Mouse (Mus musculus) testis, adult 2 months (tissue): Measurements from ENCODE around the gene Plekhj1. TPM values are rescaled to one million over a fixed set of nuclear protein-coding genes. Genes with fewer than 3 reads are reported as not detected.

Source experiments
- H3K27ac ChIP-seq: fragments of 200-500 bp; 2 replicates; pipeline ENCODE4 v1.5.1; 2012; ENCODE audit warnings: low read depth, low read length; ENCODE audit not compliant: control insufficient read depth, insufficient read depth
- H3K27me3 ChIP-seq: fragments of 200-500 bp; 2 replicates; pipeline ENCODE4 v1.6.1; 2012; ENCODE audit warnings: mild to moderate bottlenecking, low read length, moderate library complexity; ENCODE audit not compliant: control insufficient read depth, insufficient read depth
- H3K36me3 ChIP-seq: fragments of 200-500 bp; 2 replicates; pipeline ENCODE4 v1.6.1; 2012; ENCODE audit warnings: mild to moderate bottlenecking, low read length; ENCODE audit not compliant: control insufficient read depth, insufficient read depth
- H3K4me1 ChIP-seq: fragments of 200-500 bp; 2 replicates; pipeline ENCODE4 v1.6.1; 2012; ENCODE audit warnings: low read length; ENCODE audit not compliant: control insufficient read depth, insufficient read depth
- H3K4me3 ChIP-seq: fragments of 200-500 bp; 2 replicates; pipeline ENCODE4 v1.5.1; 2012; ENCODE audit warnings: low read depth, mild to moderate bottlenecking, low read length, moderate library complexity, mixed read lengths; ENCODE audit not compliant: control insufficient read depth
- CTCF ChIP-seq: fragments of 200-500 bp; IDR thresholded peaks from 2 replicates; pipeline ENCODE4 v1.5.1; 2012; ENCODE audit warnings: low read depth, mild to moderate bottlenecking, inconsistent platforms, low read length, moderate library complexity; ENCODE audit not compliant: control insufficient read depth, insufficient read depth, insufficient replicate concordance
- POLR2A ChIP-seq: fragments of 200-500 bp; IDR thresholded peaks from 2 replicates; pipeline ENCODE4 v1.6.1; 2012; ENCODE audit warnings: low read depth, mild to moderate bottlenecking, inconsistent platforms, low read length, moderate library complexity; ENCODE audit not compliant: control insufficient read depth
- polyA plus RNA-seq: library from polyadenylated mRNA; depleted of rRNA; stranded (reverse); fragments of >200 nt; gene quantifications from 2 replicates; pipeline ENCODE4 v1.2.3, GENCODE M21; 2012

The Plekhj1 gene
- polyA plus RNA-seq, 1 experiment = 41.4 TPM

GRCm38 (mm10) chr10:80808099-80808984 lies 9.9 kb upstream of the Plekhj1 start:
- H3K27me3 ChIP-seq = no peaks in the 10 kb centered on the region
- no peaks in the 10 kb centered on the region; the same call in 1 of the 2 replicates for H3K36me3 ChIP-seq
- H3K27ac ChIP-seq = peak overlapping the region; percentile 55
- peaks cover 39% of the 10 kb centered on the region for H3K4me1 ChIP-seq
- H3K4me3 ChIP-seq = peak overlapping the region; percentile 37
- TF ChIP-seq POLR2A (no peak; the same call in 1 of the 2 replicates), CTCF (no peak)

- peaks cover 39% of the 10 kb centered on the region for H3K4me1 ChIP-seq
- H3K36me3 ChIP-seq = no peaks in the 10 kb centered on the region; the same call in 1 of the 2 replicates
- no peaks in the 10 kb centered on the region for H3K27me3 ChIP-seq
- H3K4me3 ChIP-seq = peak overlapping the region; percentile 69
- no peak; the same call in 1 of the 2 replicates for TF ChIP-seq POLR2A
- TF ChIP-seq CTCF = no peak
- H3K27ac ChIP-seq = peak overlapping the region; percentile 58
These were observed 8.7 kb upstream of the Plekhj1 start for GRCm38 (mm10) chr10:80807057-80807627.

GRCm38 (mm10) chr10:80806341-80807056 lies 8.1 kb upstream of the Plekhj1 start:
- Histone ChIP-seq H3K27ac (peak overlapping the region; percentile 58), H3K27me3 (no peaks in the 10 kb centered on the region), H3K4me3 (peak overlapping the region; percentile 69), H3K36me3 (no peaks in the 10 kb centered on the region; the same call in 1 of the 2 replicates), H3K4me1 (peaks cover 39% of the 10 kb centered on the region)
- TF ChIP-seq CTCF (no peak), POLR2A (no peak; the same call in 1 of the 2 replicates)

GRCm38 (mm10) chr10:80805925-80806324 lies 7.5 kb upstream of the Plekhj1 start:
- H3K27me3 ChIP-seq = no peaks in the 10 kb centered on the region
- peaks cover 39% of the 10 kb centered on the region for H3K4me1 ChIP-seq
- no peaks in the 10 kb centered on the region; the same call in 1 of the 2 replicates for H3K36me3 ChIP-seq
- peak; percentile 55; the same call in 1 of the 2 replicates for TF ChIP-seq CTCF
- no peak for TF ChIP-seq POLR2A
- no peak overlapping the region for H3K4me3 ChIP-seq
- no peak overlapping the region for H3K27ac ChIP-seq

GRCm38 (mm10) chr10:80805322-80805721 lies 6.9 kb upstream of the Plekhj1 start:
- no peak overlapping the region for H3K4me3 ChIP-seq
- H3K36me3 ChIP-seq = no peaks in the 10 kb centered on the region; the same call in 1 of the 2 replicates
- H3K27ac ChIP-seq = 0 out of 2 replicates have a peak overlapping the region, but pooled peaks have one; percentile 7
- no peaks in the 10 kb centered on the region for H3K27me3 ChIP-seq
- H3K4me1 ChIP-seq = peaks cover 39% of the 10 kb centered on the region
- no peak for TF ChIP-seq POLR2A
- no peak for TF ChIP-seq CTCF

GRCm38 (mm10) chr10:80804916-80805315 lies 6.5 kb upstream of the Plekhj1 start, which contains the start of gene Amh:
TSS of gene Amh (plus strand) at chr10:80805243.
- H3K27me3 ChIP-seq = no peaks in the 10 kb centered on the region
- H3K4me3 ChIP-seq = no peak within 1 kb of the TSS
- H3K36me3 ChIP-seq = no peaks in the 10 kb centered on the region; the same call in 1 of the 2 replicates
- TF ChIP-seq POLR2A = no peak
- no peak for TF ChIP-seq CTCF
- peak within 1 kb of the TSS; percentile 7; the same call in 1 of the 2 replicates for H3K27ac ChIP-seq
- peaks cover 38% of the 10 kb centered on the region for H3K4me1 ChIP-seq

GRCm38 (mm10) chr10:80804340-80804739 lies 5.9 kb upstream of the Plekhj1 start:
- TF ChIP-seq CTCF = no peak
- TF ChIP-seq POLR2A = no peak
- Histone ChIP-seq H3K27me3 (no peaks in the 10 kb centered on the region), H3K27ac (no peak overlapping the region), H3K36me3 (no peaks in the 10 kb centered on the region; the same call in 1 of the 2 replicates), H3K4me1 (peaks cover 40% of the 10 kb centered on the region), H3K4me3 (no peak overlapping the region)
